Mouse (Mus musculus): Measurements from ENCODE around the gene Per2. TPM values are rescaled to one million over a fixed set of nuclear protein-coding genes. Genes with fewer than 3 reads are reported as not detected.

Per2 gene
- polyA plus RNA-seq, 1 experiment from 2014 or later, result 3.6 TPM

GRCm38 (mm10) chr1:91420601-91421065 lies 38.5 kb downstream of the Per2 start:
- Histone ChIP-seq H3K4me1 (no peaks in the 10 kb centered on the region; the same call in 1 of the 2 replicates), H3K9ac (no peak overlapping the region), H3K4me2 (replicated peaks) (no peak overlapping the region), H3K27ac (no peak overlapping the region), H3K9me3 (no peaks in the 10 kb centered on the region), H3K27me3 (replicated peaks) (no peaks in the 10 kb centered on the region), H3K4me3 (no peak overlapping the region), H3K36me3 (peaks cover 2% of the 10 kb centered on the region; the same call in 1 of the 2 replicates)
- no peak for ATAC-seq (ENCODE audit: low FRiP score, low read depth)
- WGBS, result 91% methylated on average over 8 of the region's 8 CpGs

GRCm38 (mm10) chr1:91419862-91420600 lies 39.1 kb downstream of the Per2 start:
- H3K27ac ChIP-seq, result no peak overlapping the region
- no peaks in the 10 kb centered on the region for H3K9me3 ChIP-seq
- no peaks in the 10 kb centered on the region for H3K36me3 ChIP-seq
- no peaks in the 10 kb centered on the region for H3K27me3 ChIP-seq (replicated peaks)
- H3K9ac ChIP-seq, result no peak overlapping the region
- H3K4me3 ChIP-seq, result no peak overlapping the region
- H3K4me1 ChIP-seq, result peaks cover 5% of the 10 kb centered on the region
- H3K4me2 ChIP-seq (replicated peaks), result no peak overlapping the region
- no peak for ATAC-seq (ENCODE audit: low FRiP score, low read depth)
- 61% methylated on average over 10 of the region's 10 CpGs for WGBS

GRCm38 (mm10) chr1:91417991-91418390 lies 41.1 kb downstream of the Per2 start:
- ATAC-seq (ENCODE audit: low FRiP score, low read depth), result no peak
- Histone ChIP-seq H3K27me3 (replicated peaks) (no peaks in the 10 kb centered on the region), H3K4me1 (peaks cover 21% of the 10 kb centered on the region), H3K4me3 (no peak overlapping the region), H3K27ac (no peak overlapping the region), H3K9ac (no peak overlapping the region), H3K9me3 (no peaks in the 10 kb centered on the region), H3K4me2 (replicated peaks) (no peak overlapping the region), H3K36me3 (no peaks in the 10 kb centered on the region)
- 73% methylated on average over 1 of the region's 1 CpGs for WGBS

- 48% methylated on average over 5 of the region's 5 CpGs for WGBS
- no peaks in the 10 kb centered on the region; the same call in 1 of the 2 replicates for H3K36me3 ChIP-seq
- no peaks in the 10 kb centered on the region for H3K9me3 ChIP-seq
- no peak for ATAC-seq (ENCODE audit: low FRiP score, low read depth)
- H3K27ac ChIP-seq, result peak overlapping the region; percentile 34; the same call in 1 of the 2 replicates
- H3K9ac ChIP-seq, result no peak overlapping the region
- H3K4me2 ChIP-seq (replicated peaks), result peak overlapping the region; percentile 97; the same call in 1 of the 2 replicates
- H3K4me1 ChIP-seq, result peaks cover 38% of the 10 kb centered on the region
- H3K27me3 ChIP-seq (replicated peaks), result no peaks in the 10 kb centered on the region
- no peak overlapping the region for H3K4me3 ChIP-seq
Observed at GRCm38 (mm10) chr1:91415311-91415710, 43.8 kb downstream of the Per2 start.

- Histone ChIP-seq H3K4me2 (replicated peaks) (peak overlapping the region; percentile 97), H3K4me1 (peaks cover 38% of the 10 kb centered on the region), H3K27ac (peak overlapping the region; percentile 91), H3K36me3 (no peaks in the 10 kb centered on the region; the same call in 1 of the 2 replicates), H3K9me3 (no peaks in the 10 kb centered on the region), H3K9ac (peak overlapping the region; percentile 91; the same call in 1 of the 2 replicates), H3K27me3 (replicated peaks) (no peaks in the 10 kb centered on the region), H3K4me3 (no peak overlapping the region; the same call in 1 of the 2 replicates)
- 27% methylated on average over 4 of the region's 4 CpGs for WGBS
- no peak for ATAC-seq (ENCODE audit: low FRiP score, low read depth)
Observed at GRCm38 (mm10) chr1:91414903-91415302, 44.2 kb downstream of the Per2 start.

GRCm38 (mm10) chr1:91413898-91414594 lies 45.1 kb downstream of the Per2 start, which contains the start of gene Hes6:
Gene Hes6 (minus strand): TSS chr1:91414038.
- peak; percentile 73 for ATAC-seq (ENCODE audit: low FRiP score, low read depth)
- Histone ChIP-seq H3K9ac (peak within 1 kb of the TSS; percentile 91), H3K9me3 (no peaks in the 10 kb centered on the region), H3K4me3 (peak within 1 kb of the TSS; percentile 81), H3K27me3 (replicated peaks) (no peaks in the 10 kb centered on the region), H3K27ac (peak within 1 kb of the TSS; percentile 91), H3K36me3 (no peaks in the 10 kb centered on the region; the same call in 1 of the 2 replicates), H3K4me1 (peaks cover 38% of the 10 kb centered on the region), H3K4me2 (replicated peaks) (peak within 1 kb of the TSS; percentile 97)
- WGBS, result under 1% methylated on average over 39 of the region's 39 CpGs

GRCm38 (mm10) chr1:91413536-91413897 lies 45.6 kb downstream of the Per2 start:
- Histone ChIP-seq H3K27ac (peak overlapping the region; percentile 91), H3K4me2 (replicated peaks) (peak overlapping the region; percentile 97), H3K36me3 (no peaks in the 10 kb centered on the region; the same call in 1 of the 2 replicates), H3K9me3 (no peaks in the 10 kb centered on the region), H3K27me3 (replicated peaks) (no peaks in the 10 kb centered on the region), H3K9ac (peak overlapping the region; percentile 91), H3K4me1 (peaks cover 38% of the 10 kb centered on the region), H3K4me3 (peak overlapping the region; percentile 81)
- no peak; the same call in 1 of the 2 replicates for ATAC-seq (ENCODE audit: low FRiP score, low read depth)
- under 1% methylated on average over 14 of the region's 14 CpGs for WGBS

- Histone ChIP-seq H3K27me3 (replicated peaks) (no peaks in the 10 kb centered on the region), H3K4me3 (peak overlapping the region; percentile 81), H3K9ac (peak overlapping the region; percentile 91), H3K9me3 (no peaks in the 10 kb centered on the region), H3K4me2 (replicated peaks) (peak overlapping the region; percentile 97), H3K27ac (peak overlapping the region; percentile 91), H3K4me1 (peaks cover 38% of the 10 kb centered on the region), H3K36me3 (no peaks in the 10 kb centered on the region; the same call in 1 of the 2 replicates)
- ATAC-seq (ENCODE audit: low FRiP score, low read depth), result peak; percentile 89
- WGBS, result 0% methylated on average over 34 of the region's 34 CpGs
Observed at GRCm38 (mm10) chr1:91413030-91413506, 46.1 kb downstream of the Per2 start.

GRCm38 (mm10) chr1:91412286-91413029 lies 46.7 kb downstream of the Per2 start:
- ATAC-seq (ENCODE audit: low FRiP score, low read depth), result peak; percentile 14
- H3K9me3 ChIP-seq, result no peaks in the 10 kb centered on the region
- WGBS, result 3% methylated on average over 65 of the region's 65 CpGs

GRCm38 (mm10) chr1:91411631-91412285 lies 47.4 kb downstream of the Per2 start:
- H3K27ac ChIP-seq, result no peak overlapping the region
- H3K4me2 ChIP-seq (replicated peaks), result peak overlapping the region; percentile 97
- H3K9ac ChIP-seq, result peak overlapping the region; percentile 91
- H3K4me3 ChIP-seq, result peak overlapping the region; percentile 81
- H3K4me1 ChIP-seq, result peaks cover 38% of the 10 kb centered on the region
- no peak for ATAC-seq (ENCODE audit: low FRiP score, low read depth)
- no peaks in the 10 kb centered on the region; the same call in 1 of the 2 replicates for H3K36me3 ChIP-seq
- WGBS, result 55% methylated on average over 8 of the region's 8 CpGs
- H3K9me3 ChIP-seq, result no peaks in the 10 kb centered on the region
- H3K27me3 ChIP-seq (replicated peaks), result no peaks in the 10 kb centered on the region

More at GRCm38 (mm10) chr1:91412286-91413029, 46.7 kb downstream of the Per2 start:
- Histone ChIP-seq H3K9ac (peak overlapping the region; percentile 91), H3K4me2 (replicated peaks) (peak overlapping the region; percentile 97), H3K36me3 (no peaks in the 10 kb centered on the region; the same call in 1 of the 2 replicates), H3K27ac (peak overlapping the region; percentile 91), H3K27me3 (replicated peaks) (no peaks in the 10 kb centered on the region), H3K4me3 (peak overlapping the region; percentile 81), H3K4me1 (peaks cover 38% of the 10 kb centered on the region)

- no peak overlapping the region for H3K4me3 ChIP-seq
- 84% methylated on average over 4 of the region's 4 CpGs for WGBS
Observed at GRCm38 (mm10) chr1:91407819-91408218, 51.3 kb downstream of the Per2 start.

More at GRCm38 (mm10) chr1:91407819-91408218, 51.3 kb downstream of the Per2 start:
- Histone ChIP-seq H3K9me3 (no peaks in the 10 kb centered on the region), H3K4me2 (replicated peaks) (no peak overlapping the region), H3K27me3 (replicated peaks) (no peaks in the 10 kb centered on the region; the same call in 1 of the 2 replicates), H3K36me3 (no peaks in the 10 kb centered on the region; the same call in 1 of the 2 replicates), H3K27ac (no peak overlapping the region), H3K9ac (no peak overlapping the region), H3K4me1 (peaks cover 17% of the 10 kb centered on the region)
- no peak for ATAC-seq (ENCODE audit: low FRiP score, low read depth)

Data from neural tube, embryonic 12.5 days (tissue).